8 mouse cellular contexts compared by ENCODE assay signal in the genomic region with DNA sequence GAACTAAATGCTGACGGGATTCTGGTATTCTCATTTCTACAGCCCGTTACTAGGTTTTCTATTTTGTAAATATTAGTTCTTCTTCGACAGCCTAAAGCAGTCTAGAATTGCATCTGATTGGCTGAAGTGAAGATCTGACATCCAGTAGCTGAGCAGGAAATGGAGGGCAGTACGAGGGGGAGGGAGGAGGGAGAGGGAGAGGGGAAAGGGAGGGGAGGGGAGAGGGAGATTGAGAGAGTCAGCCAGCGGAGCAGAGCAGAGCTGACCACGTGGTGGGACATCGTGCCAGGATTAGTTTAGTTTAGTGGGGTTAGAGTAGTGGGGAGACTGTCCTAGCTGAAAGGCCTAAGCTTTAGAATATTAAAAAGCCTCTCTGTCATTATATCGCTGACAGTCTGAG.
DNase-seq lines count a peak whose midpoint lies in the region; ATAC-seq lines count a peak whose summit lies in the region.

No protein-coding gene starts in this region.

- H3K27ac ChIP-seq in heart, embryonic 10.5 days: no peak overlapping the region
- no peak overlapping the region for H3K27ac ChIP-seq in hindbrain, embryonic 12.5 days
- no peak overlapping the region for H3K27ac ChIP-seq in liver, embryonic 13.5 days
- no peak overlapping the region for H3K27ac ChIP-seq in neural tube, embryonic 15.5 days (replicated peaks)

- peak; percentile 57 for DNase-seq in heart, postnatal 4 days
- no peak for DNase-seq in heart, embryonic 10.5 days (ENCODE audit: low spot score)
- DNase-seq in liver, embryonic 13.5 days: no peak
- no peak for DNase-seq in adrenal gland, adult 2 months
- no peak for DNase-seq in right cerebral cortex, adult 2 months (ENCODE audit: low spot score in 2 of 2)

- no peaks in the 10 kb centered on the region for H3K36me3 ChIP-seq in heart, embryonic 10.5 days
- H3K36me3 ChIP-seq in hindbrain, embryonic 12.5 days: no peaks in the 10 kb centered on the region
- H3K36me3 ChIP-seq in liver, embryonic 13.5 days: no peaks in the 10 kb centered on the region
- H3K36me3 ChIP-seq in neural tube, embryonic 15.5 days: no peaks in the 10 kb centered on the region

- ATAC-seq in hindbrain, embryonic 12.5 days (ENCODE audit: low FRiP score): peak; percentile 57
- peak; percentile 60 for ATAC-seq in liver, embryonic 13.5 days (ENCODE audit: low read depth)
- peak; percentile 51 for ATAC-seq in neural tube, embryonic 15.5 days (ENCODE audit: low FRiP score)
- ATAC-seq in cerebellum, adult (ENCODE audit: insufficient number of reproducible peaks, low FRiP score, low TSS enrichment): no peak

- no peak overlapping the region for H3K4me3 ChIP-seq in heart, embryonic 10.5 days
- H3K4me3 ChIP-seq in hindbrain, embryonic 12.5 days: no peak overlapping the region
- H3K4me3 ChIP-seq in liver, embryonic 13.5 days (replicated peaks): no peak overlapping the region
- no peak overlapping the region for H3K4me3 ChIP-seq in neural tube, embryonic 15.5 days (replicated peaks)

- H3K4me1 ChIP-seq in heart, embryonic 10.5 days: 0 out of 2 replicates have a peak, but pooled peaks cover 3% of the 10 kb centered on the region
- H3K4me1 ChIP-seq in hindbrain, embryonic 12.5 days: peaks cover 6% of the 10 kb centered on the region; the same call in 1 of the 2 replicates
- H3K4me1 ChIP-seq in liver, embryonic 13.5 days (replicated peaks): peaks cover 18% of the 10 kb centered on the region
- peaks cover 11% of the 10 kb centered on the region for H3K4me1 ChIP-seq in neural tube, embryonic 15.5 days

- WGBS in heart, embryonic 10.5 days: 42% methylated on average over 8 of the region's 8 CpGs
- WGBS in hindbrain, embryonic 12.5 days: 31% methylated on average over 8 of the region's 8 CpGs
- 31% methylated on average over 8 of the region's 8 CpGs for WGBS in liver, embryonic 13.5 days (ENCODE audit: insufficient replicate concordance)
- 29% methylated on average over 8 of the region's 8 CpGs for WGBS in neural tube, embryonic 15.5 days

- H3K9me3 ChIP-seq in heart, embryonic 10.5 days: no peaks in the 10 kb centered on the region
- H3K9me3 ChIP-seq in hindbrain, embryonic 12.5 days (replicated peaks): no peaks in the 10 kb centered on the region
- H3K9me3 ChIP-seq in liver, embryonic 13.5 days (replicated peaks): no peaks in the 10 kb centered on the region
- H3K9me3 ChIP-seq in neural tube, embryonic 15.5 days (replicated peaks): no peaks in the 10 kb centered on the region

- H3K9ac ChIP-seq in hindbrain, embryonic 12.5 days: no peak overlapping the region
- H3K9ac ChIP-seq in liver, embryonic 13.5 days: no peak overlapping the region
- H3K9ac ChIP-seq in neural tube, embryonic 15.5 days (replicated peaks): no peak overlapping the region

- H3K27me3 ChIP-seq in heart, embryonic 10.5 days (ENCODE audit: insufficient read depth, poor library complexity, severe bottlenecking): peaks cover 11% of the 10 kb centered on the region; the same call in 1 of the 2 replicates
- H3K27me3 ChIP-seq in hindbrain, embryonic 12.5 days: no peaks in the 10 kb centered on the region
- H3K27me3 ChIP-seq in liver, embryonic 13.5 days: peaks cover 13% of the 10 kb centered on the region
- no peaks in the 10 kb centered on the region for H3K27me3 ChIP-seq in neural tube, embryonic 15.5 days (replicated peaks)

- no peak overlapping the region for H3K4me2 ChIP-seq in hindbrain, embryonic 12.5 days (replicated peaks)
- H3K4me2 ChIP-seq in liver, embryonic 13.5 days: no peak overlapping the region
- 0 out of 2 replicates have a peak overlapping the region, but pooled peaks have one; percentile 9 for H3K4me2 ChIP-seq in neural tube, embryonic 15.5 days
